Mouse (Mus musculus) central nervous system, embryonic 14 days (tissue): ENCODE measurements around the gene Prss56. TPM values are rescaled to one million over a fixed set of nuclear protein-coding genes. Genes with fewer than 3 reads are reported as not detected.

Experiments used
- polyA plus RNA-seq: library from polyadenylated mRNA; depleted of rRNA; stranded (reverse); fragments of >200 nt; gene quantifications from 2 replicates; pipeline ENCODE4 v1.2.3, GENCODE M21; 2012; rRNA removed

Gene Prss56
- polyA plus RNA-seq, result 0.92 and 1.6 TPM in 2 replicates

DNA sequence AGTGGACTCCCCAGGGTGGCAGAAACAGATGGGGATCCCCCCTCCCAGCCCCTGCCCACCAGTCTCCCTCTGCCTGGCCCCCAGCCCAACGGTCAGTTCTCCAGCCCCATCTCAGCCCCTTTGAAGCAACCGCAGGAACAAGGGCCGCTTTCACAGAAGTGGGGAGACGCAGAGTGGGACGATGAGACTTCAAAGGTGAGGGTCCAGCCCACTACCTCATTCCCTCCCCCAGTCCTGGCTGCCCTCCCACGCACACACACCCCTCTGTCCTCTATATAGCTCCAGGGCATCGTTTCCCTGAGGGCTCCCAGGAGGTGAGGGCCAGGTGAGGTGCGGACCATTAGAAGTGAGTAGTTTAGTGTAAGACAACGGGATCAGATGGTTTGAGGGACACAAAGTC, at the start of gene Prss56:
Gene Prss56, plus strand, starts transcription at position 301 of the 400 bp plus-strand sequence.

DNA sequence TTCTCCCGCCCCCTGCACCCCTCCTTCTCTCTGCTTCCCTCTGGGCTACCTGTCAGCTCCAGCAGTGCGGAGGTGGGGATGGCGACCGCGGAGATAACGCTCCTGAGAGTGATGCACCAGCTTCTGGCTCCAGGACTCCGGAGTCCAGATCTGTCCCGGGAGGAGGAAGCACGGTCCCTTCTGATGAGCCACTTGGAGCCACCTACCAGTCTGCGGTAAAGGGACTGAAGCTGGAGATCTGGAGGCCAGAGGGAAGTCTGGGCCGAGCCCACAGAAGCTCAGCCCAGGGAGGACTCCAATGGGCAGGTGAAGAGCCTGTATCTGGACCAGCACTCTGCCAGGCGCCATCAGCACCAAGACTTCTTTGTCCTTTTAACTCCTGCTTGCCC, 26.9 kb upstream of the Prss56 start, which contains the start of gene Ecel1:
Gene Ecel1, minus strand, starts transcription at position 323 of the 389 bp plus-strand sequence.

DNA sequence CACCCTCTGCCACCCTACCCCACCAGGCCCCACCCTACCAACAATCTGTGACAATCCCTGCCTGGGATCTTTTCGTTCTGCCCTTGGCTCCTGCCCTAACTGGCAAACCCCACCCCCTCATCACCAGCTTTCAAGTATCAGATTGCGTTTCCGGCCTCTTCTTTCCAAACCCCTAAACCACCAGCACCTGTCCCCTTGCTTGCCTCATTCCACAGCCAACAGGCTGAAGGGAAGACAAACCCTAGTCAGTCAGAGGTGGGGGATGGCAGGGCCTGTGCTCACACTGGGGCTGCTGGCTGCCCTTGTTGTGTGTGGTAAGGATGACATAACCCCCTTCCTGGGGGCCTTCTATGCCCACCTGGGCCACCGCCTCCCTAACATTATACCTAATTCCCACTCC, 7.3 kb downstream of the Prss56 start, which contains the start of gene Chrnd:
Gene Chrnd, plus strand, starts transcription at position 179 of the 400 bp plus-strand sequence.

DNA sequence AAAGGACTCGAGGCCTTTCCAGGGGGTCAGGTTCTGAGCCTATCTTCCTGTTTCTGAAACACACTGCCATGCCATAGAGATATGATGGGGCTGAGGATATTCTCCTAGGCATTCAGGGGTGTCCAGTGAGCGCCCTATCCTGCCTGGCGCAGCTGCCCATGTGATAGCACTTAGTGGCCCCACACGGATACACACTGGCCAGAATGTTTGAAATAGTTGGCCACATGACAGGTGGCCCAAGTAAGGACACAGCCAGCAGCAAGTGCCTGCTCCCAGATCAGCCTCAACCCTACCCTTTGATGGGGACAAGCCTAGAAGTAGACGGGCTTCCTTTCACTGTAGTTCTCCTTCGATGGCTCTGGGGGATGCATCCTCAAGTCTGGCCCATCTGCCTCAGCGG, 21.4 kb downstream of the Prss56 start, which contains the start of gene Chrng:
Gene Chrng, plus strand, starts transcription at position 193 of the 400 bp plus-strand sequence.

DNA sequence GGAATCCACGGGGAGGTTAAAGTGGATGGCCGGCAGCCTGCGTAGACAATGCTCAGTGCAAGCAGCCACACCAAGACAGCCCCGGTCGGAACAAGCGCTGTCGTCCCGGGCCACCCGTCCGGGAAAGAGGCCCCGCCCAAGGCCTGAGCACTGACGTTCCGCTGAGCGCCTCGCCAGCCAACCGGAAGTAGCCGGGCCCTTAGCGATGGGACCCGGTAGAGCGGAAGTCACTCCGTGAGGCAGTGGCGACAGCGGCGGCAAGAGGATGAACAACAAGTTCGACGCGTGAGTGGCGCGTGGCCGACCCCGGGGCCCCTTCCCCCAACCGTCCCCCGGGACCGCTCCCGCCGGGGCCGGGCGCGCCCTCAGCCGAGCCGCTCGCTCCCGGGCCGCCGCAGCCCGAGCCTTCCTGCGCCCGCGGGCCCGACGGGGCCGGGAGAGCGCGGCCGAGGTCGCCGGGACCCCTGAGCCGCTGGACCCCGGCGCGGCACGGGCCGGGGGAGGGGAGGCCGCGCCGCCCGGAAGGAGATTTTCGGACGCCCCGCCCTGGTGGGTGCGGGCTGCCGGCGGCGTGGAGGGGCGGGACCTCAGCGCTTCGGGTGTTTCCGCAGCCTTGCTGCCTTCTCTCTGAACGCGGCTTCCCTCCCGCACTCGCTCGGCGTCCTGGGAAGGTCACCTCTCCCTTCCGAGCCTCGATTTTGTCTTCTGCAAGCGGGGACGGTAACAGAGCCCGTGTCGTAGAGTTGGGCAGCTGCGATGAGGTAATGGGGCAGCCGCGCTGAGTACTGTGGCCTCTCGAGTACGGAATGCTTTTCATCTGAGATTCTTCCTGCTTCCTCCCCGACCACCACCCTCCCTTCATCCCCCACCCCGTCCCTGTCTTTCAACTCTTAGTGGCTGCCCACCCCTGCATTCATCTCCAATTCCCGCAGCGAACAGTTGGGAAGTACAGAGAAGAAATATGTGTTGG, 30.9 kb downstream of the Prss56 start, which contains the start of gene Eif4e2:
Gene Eif4e2, plus strand, starts transcription at position 180 of the 970 bp plus-strand sequence.

Other genes starting within 250 kb of the Prss56 start
- not detected in 2 replicates for gene Alppl2, start 93.4 kb upstream of the Prss56 start, polyA plus RNA-seq
- gene Alpi, start 81.7 kb upstream of the Prss56 start, polyA plus RNA-seq, result not detected in 2 replicates
- gene Akp3, start 58.3 kb upstream of the Prss56 start, polyA plus RNA-seq, result 0.04 and 0.05 TPM in 2 replicates
- 38.4 and 38.9 TPM in 2 replicates for gene Ecel1, start 26.8 kb upstream of the Prss56 start, polyA plus RNA-seq
- gene Chrnd, start 7.3 kb downstream of the Prss56 start, polyA plus RNA-seq, result 0.05 and 2.1 TPM in 2 replicates
- 0.14 and 7.5 TPM in 2 replicates for gene Chrng, start 21.3 kb downstream of the Prss56 start, polyA plus RNA-seq
- gene Eif4e2, start 30.6 kb downstream of the Prss56 start, polyA plus RNA-seq, result 69.5 and 87.4 TPM in 2 replicates
- gene Efhd1, start 81.0 kb downstream of the Prss56 start, polyA plus RNA-seq, result 1.6 and 3.0 TPM in 2 replicates
- 69.3 and 70.4 TPM in 2 replicates for gene Gigyf2, start 143.7 kb downstream of the Prss56 start, polyA plus RNA-seq
- gene Kcnj13, start 211.4 kb downstream of the Prss56 start, polyA plus RNA-seq, result 3.3 and 5.1 TPM in 2 replicates